Mouse (Mus musculus) cerebellum, adult 2 months (tissue): Measurements from ENCODE around the gene Spdl1.

Experiments
- CTCF ChIP-seq: fragments of 200-500 bp; IDR thresholded peaks from 2 replicates; pipeline ENCODE4 v1.5.1; 2011; ENCODE audit warnings: low read depth, mild to moderate bottlenecking, control low read depth, low read length, moderate library complexity, borderline replicate concordance; ENCODE audit not compliant: insufficient read depth
- POLR2A ChIP-seq: fragments of 200-500 bp; IDR thresholded peaks from 2 replicates; pipeline ENCODE4 v1.6.1; 2011; ENCODE audit warnings: low read length, control low read depth, borderline replicate concordance; ENCODE audit not compliant: insufficient read depth

DNA sequence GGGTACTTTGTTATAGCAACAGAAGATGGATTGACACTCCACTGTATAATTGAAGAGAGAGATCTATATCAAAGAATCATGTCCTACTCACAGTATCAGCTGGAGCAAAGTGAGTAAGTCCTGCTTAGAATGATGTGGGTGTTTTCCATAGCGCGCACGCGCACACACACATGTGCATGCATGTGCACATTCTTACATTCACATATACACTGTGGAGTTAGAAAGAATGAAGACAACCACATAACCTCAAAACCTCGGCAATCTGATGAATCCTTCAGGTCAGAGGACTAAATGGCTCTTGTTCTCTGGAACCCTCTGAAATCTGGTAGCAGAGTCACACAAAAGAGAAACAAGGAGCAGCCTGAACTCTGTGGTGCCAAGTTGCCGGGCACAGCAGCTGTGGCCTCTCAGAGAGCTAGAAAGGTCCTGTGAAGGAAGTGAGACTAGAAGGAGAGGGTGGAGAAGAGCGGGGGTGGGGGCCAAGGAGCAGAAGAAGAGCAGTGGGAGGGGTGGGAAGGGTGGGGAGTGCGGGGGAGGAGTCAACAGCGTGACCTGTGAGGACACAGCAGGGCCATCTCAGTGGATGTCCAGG is 60.0 kb downstream of the Spdl1 start:
- no peak for TF ChIP-seq POLR2A
- no peak for TF ChIP-seq CTCF
